Mouse (Mus musculus): ENCODE results near the gene Krtap19-9b. TPM values are rescaled to one million over a fixed set of nuclear protein-coding genes. Genes with fewer than 3 reads are reported as not detected.

The Krtap19-9b gene
- total RNA-seq (2021) (not detected), polyA plus RNA-seq (2012; rRNA removed) (not detected in 2 replicates)
- long read RNA-seq: 0 reads

DNA sequence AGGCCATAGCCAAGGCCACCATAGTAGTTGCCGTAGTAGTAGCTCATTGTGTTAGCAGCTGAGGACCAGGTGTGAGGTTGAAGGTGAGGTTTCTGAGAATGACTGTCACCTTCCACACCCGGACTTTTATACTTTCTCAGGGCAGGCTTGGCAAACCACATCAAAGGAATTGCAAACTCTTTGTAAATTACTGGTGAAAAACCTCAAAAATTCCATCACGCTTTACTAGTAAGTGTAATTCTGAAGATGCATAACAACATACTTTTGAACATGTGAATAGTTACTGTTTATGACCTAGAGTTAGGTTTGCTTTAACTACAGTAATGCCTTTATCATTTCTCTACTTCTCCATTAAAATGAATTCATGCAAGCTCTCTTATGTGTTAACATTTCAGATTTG, at the start of gene Krtap19-9b:
Gene Krtap19-9b, minus strand, starts transcription at position 101 of the 400 bp plus-strand sequence.
- no peak for DNase-seq

DNA sequence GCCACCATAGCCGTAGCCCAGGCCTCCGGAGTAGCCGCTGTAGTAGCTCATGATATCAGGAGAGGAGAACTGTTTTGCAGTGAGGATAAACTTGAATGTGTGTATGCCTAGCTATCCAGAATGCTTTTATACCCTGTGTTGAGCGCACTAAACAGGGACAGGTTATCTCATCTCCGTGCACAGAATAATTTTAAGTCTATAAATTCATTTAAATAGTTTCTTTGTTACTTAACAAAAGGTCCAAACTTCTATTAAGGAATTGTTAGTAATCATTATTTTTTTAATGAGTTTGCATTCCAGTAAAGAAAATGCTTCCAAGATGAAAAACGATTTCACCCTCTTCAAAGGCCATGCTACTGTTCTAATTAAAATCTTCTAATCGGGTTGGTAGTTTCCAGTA, 30.7 kb upstream of the Krtap19-9b start, which contains the start of gene Krtap16-3:
Gene Krtap16-3, minus strand, starts transcription at position 101 of the 400 bp plus-strand sequence.
- no peak for DNase-seq

DNA sequence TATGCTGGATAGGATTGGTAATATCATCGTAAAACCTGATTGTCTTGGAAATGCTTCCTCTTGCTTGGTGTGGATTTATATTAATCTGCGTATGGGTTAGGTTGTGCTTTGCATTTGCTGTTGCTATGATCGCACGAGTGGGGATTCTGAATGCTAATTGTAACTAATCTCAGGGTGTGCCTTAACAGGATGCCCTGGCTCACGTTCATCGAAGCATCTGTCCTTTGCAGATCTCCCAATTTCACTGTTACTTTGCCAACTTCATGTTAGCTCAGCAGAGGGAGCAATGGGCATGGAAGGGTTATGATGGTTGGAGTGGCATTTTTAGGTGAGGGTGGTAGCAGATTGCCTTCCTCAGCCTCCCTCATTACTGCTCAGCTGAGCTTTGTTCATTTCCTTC, 9.0 kb upstream of the Krtap19-9b start:
- DNase-seq: no peak

DNA sequence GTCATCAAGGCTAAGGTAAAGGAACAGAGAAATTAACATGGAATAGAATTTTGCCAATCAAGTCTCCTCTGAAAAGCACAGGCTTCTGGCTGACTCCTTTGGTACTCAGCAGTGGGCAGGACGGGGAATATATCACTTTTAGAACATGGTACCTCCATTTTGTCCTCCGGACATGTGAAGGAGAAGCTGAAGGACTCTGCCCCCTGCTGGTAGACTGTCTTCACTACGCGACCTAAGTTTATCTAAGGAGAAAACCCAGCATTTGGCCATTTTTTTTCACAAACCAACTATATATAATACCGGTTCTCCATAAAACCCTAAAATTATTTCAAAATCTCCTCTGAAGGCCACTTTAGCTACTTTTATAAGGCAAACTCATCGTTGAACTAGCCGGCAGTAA, 6.2 kb upstream of the Krtap19-9b start:
- DNase-seq: no peak

DNA sequence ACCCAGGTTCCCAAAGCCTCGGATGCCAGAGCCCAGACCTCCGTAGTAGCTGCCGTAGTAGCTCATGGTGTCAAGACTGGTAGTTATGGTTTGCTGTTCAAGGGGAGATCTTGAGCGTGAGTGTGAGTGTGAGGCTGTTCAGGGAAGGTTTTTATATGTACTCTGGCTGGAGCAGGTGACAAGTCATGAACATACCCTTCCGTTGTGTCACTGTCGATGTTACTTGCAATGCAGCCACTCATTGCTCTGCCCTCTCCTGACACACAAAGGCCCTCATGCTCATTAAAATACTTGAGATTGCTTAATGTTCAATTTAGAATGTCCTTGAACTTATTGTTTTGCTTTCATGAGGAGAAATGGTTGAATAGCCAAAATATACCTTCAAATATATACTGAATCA, 35.7 kb downstream of the Krtap19-9b start, which contains the start of gene Krtap19-5:
Gene Krtap19-5, minus strand, starts transcription at position 101 of the 400 bp plus-strand sequence.
- no peak for DNase-seq

DNA sequence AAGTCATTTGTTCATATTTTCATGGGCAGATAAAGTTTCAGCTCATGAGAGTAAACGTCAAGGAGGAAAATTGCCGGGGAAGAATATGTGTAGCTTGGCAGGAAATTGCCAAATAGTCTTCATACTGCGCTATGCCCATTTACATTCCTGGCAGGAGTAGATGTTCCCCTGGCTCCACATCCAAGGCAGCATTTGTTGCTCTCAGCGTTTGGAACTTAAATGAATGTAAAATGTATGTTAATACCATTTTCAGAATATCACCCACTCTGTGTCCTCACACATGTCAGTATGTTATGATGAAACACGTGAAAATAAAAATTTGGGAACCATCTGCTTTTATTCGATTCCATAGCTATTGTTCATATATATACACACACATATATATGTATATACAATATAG, 45.2 kb downstream of the Krtap19-9b start:
- DNase-seq: no peak

DNA sequence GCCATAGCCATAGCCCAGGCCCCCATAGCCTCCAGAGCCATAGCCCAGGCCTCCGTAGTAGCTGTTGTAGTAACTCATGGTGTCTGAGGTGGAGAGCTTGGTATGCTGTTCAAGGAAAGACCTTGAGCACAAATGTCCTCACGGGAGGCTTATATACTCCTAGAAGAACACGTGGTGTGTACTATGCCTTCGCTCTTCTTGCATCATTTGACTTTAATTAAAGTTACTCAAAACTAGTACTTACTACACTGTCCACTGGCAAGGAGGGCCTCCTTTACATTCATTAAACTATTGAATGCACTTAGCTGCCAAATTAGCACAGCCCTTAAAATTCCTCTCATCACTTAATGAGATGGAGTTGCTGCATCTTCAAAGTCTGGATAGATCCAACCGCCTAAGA, 47.1 kb downstream of the Krtap19-9b start, which contains the start of gene Krtap19-4:
Gene Krtap19-4, minus strand, starts transcription at position 101 of the 400 bp plus-strand sequence.
- DNase-seq: no peak

Other genes starting within 250 kb of the Krtap19-9b start
- gene 2310061N02Rik, start 224.3 kb downstream of the Krtap19-9b start, total RNA-seq (2021): not detected
- not detected in 2 replicates for gene 2310061N02Rik, start 224.3 kb downstream of the Krtap19-9b start, polyA plus RNA-seq (2012; rRNA removed)
- not detected for gene Krtap13-1, start 203.4 kb downstream of the Krtap19-9b start, total RNA-seq (2021)
- not detected in 2 replicates for gene Krtap13-1, start 203.4 kb downstream of the Krtap19-9b start, polyA plus RNA-seq (2012; rRNA removed)
- not detected for gene Krtap13, start 180.6 kb downstream of the Krtap19-9b start, total RNA-seq (2021)
- not detected in 2 replicates for gene Krtap13, start 180.6 kb downstream of the Krtap19-9b start, polyA plus RNA-seq (2012; rRNA removed)
- gene 2310034C09Rik, start 173.4 kb downstream of the Krtap19-9b start, total RNA-seq (2021): not detected
- not detected in 2 replicates for gene 2310034C09Rik, start 173.4 kb downstream of the Krtap19-9b start, polyA plus RNA-seq (2012; rRNA removed)
- not detected for gene 2310057N15Rik, start 158.1 kb downstream of the Krtap19-9b start, total RNA-seq (2021)
- gene 2310057N15Rik, start 158.1 kb downstream of the Krtap19-9b start, polyA plus RNA-seq (2012; rRNA removed): not detected in 2 replicates
- not detected for gene Gm5965, start 154.4 kb downstream of the Krtap19-9b start, total RNA-seq (2021)
- gene Gm5965, start 154.4 kb downstream of the Krtap19-9b start, polyA plus RNA-seq (2012; rRNA removed): not detected in 2 replicates
- not detected for gene Gm20741, start 120.0 kb downstream of the Krtap19-9b start, total RNA-seq (2021)
- gene Gm20741, start 120.0 kb downstream of the Krtap19-9b start, polyA plus RNA-seq (2012; rRNA removed): not detected in 2 replicates
- not detected for gene Krtap15, start 112.0 kb downstream of the Krtap19-9b start, total RNA-seq (2021)
- not detected in 2 replicates for gene Krtap15, start 112.0 kb downstream of the Krtap19-9b start, polyA plus RNA-seq (2012; rRNA removed)
- not detected for gene Krtap14, start 106.1 kb downstream of the Krtap19-9b start, total RNA-seq (2021)
- gene Krtap14, start 106.1 kb downstream of the Krtap19-9b start, polyA plus RNA-seq (2012; rRNA removed): not detected in 2 replicates
- gene Krtap19-1, start 62.9 kb downstream of the Krtap19-9b start, total RNA-seq (2021): not detected
- not detected in 2 replicates for gene Krtap19-1, start 62.9 kb downstream of the Krtap19-9b start, polyA plus RNA-seq (2012; rRNA removed)
- not detected for gene Krtap19-2, start 58.0 kb downstream of the Krtap19-9b start, total RNA-seq (2021)
- gene Krtap19-2, start 58.0 kb downstream of the Krtap19-9b start, polyA plus RNA-seq (2012; rRNA removed): not detected in 2 replicates
- gene Krtap19-3, start 54.2 kb downstream of the Krtap19-9b start, total RNA-seq (2021): not detected
- gene Krtap19-3, start 54.2 kb downstream of the Krtap19-9b start, polyA plus RNA-seq (2012; rRNA removed): not detected in 2 replicates
- gene Krtap19-4, start 47.2 kb downstream of the Krtap19-9b start, total RNA-seq (2021): not detected
- not detected in 2 replicates for gene Krtap19-4, start 47.2 kb downstream of the Krtap19-9b start, polyA plus RNA-seq (2012; rRNA removed)
- gene Krtap19-5, start 35.8 kb downstream of the Krtap19-9b start, total RNA-seq (2021): not detected
- not detected in 2 replicates for gene Krtap19-5, start 35.8 kb downstream of the Krtap19-9b start, polyA plus RNA-seq (2012; rRNA removed)
- not detected for gene Krtap16-3, start 30.6 kb upstream of the Krtap19-9b start, total RNA-seq (2021)
- gene Krtap16-3, start 30.6 kb upstream of the Krtap19-9b start, polyA plus RNA-seq (2012; rRNA removed): not detected in 2 replicates
- not detected for gene Krtap22-2, start 78.5 kb upstream of the Krtap19-9b start, total RNA-seq (2021)
- not detected in 2 replicates for gene Krtap22-2, start 78.5 kb upstream of the Krtap19-9b start, polyA plus RNA-seq (2012; rRNA removed)
- gene Gm10229, start 83.0 kb upstream of the Krtap19-9b start, total RNA-seq (2021): not detected
- not detected in 2 replicates for gene Gm10229, start 83.0 kb upstream of the Krtap19-9b start, polyA plus RNA-seq (2012; rRNA removed)
- gene Krtap6-1, start 99.4 kb upstream of the Krtap19-9b start, total RNA-seq (2021): not detected
- gene Krtap6-1, start 99.4 kb upstream of the Krtap19-9b start, polyA plus RNA-seq (2012; rRNA removed): not detected in 2 replicates
- gene Gm10228, start 109.2 kb upstream of the Krtap19-9b start, total RNA-seq (2021): not detected
- gene Gm10228, start 109.2 kb upstream of the Krtap19-9b start, polyA plus RNA-seq (2012; rRNA removed): not detected in 2 replicates
- not detected for gene Krtap6-5, start 115.6 kb upstream of the Krtap19-9b start, total RNA-seq (2021)
- gene Krtap6-5, start 115.6 kb upstream of the Krtap19-9b start, polyA plus RNA-seq (2012; rRNA removed): not detected in 2 replicates
- not detected for gene 1110025L11Rik, start 131.7 kb upstream of the Krtap19-9b start, total RNA-seq (2021)
- not detected in 2 replicates for gene 1110025L11Rik, start 131.7 kb upstream of the Krtap19-9b start, polyA plus RNA-seq (2012; rRNA removed)
- gene Krtap6-3, start 151.8 kb upstream of the Krtap19-9b start, total RNA-seq (2021): not detected
- gene Krtap6-3, start 151.8 kb upstream of the Krtap19-9b start, polyA plus RNA-seq (2012; rRNA removed): not detected in 2 replicates
- not detected for gene Gm6358, start 208.6 kb upstream of the Krtap19-9b start, total RNA-seq (2021)
- gene Gm6358, start 208.6 kb upstream of the Krtap19-9b start, polyA plus RNA-seq (2012; rRNA removed): not detected in 2 replicates
- not detected for gene Gm10061, start 218.8 kb upstream of the Krtap19-9b start, total RNA-seq (2021)
- gene Gm10061, start 218.8 kb upstream of the Krtap19-9b start, polyA plus RNA-seq (2012; rRNA removed): not detected in 2 replicates
- gene Gm9789, start 225.7 kb upstream of the Krtap19-9b start, total RNA-seq (2021): not detected
- gene Gm9789, start 225.7 kb upstream of the Krtap19-9b start, polyA plus RNA-seq (2012; rRNA removed): not detected in 2 replicates
- gene Gm7735, start 237.2 kb upstream of the Krtap19-9b start, total RNA-seq (2021): not detected
- not detected in 2 replicates for gene Gm7735, start 237.2 kb upstream of the Krtap19-9b start, polyA plus RNA-seq (2012; rRNA removed)
- not detected for gene 1110057P08Rik, start 242.5 kb upstream of the Krtap19-9b start, total RNA-seq (2021)
- not detected in 2 replicates for gene 1110057P08Rik, start 242.5 kb upstream of the Krtap19-9b start, polyA plus RNA-seq (2012; rRNA removed)

All from adrenal gland, adult 2 months (tissue).